Mouse (Mus musculus) thymus, adult 18-20 months (tissue): Measurements from ENCODE around the gene Pcna.
"Not testable (repeated sequence)": the region's sequence is repeated elsewhere in the genome, so short reads cannot be mapped to it uniquely, and the experiment has no call there.

Source experiments
- DNase-seq, 2 experiments: peaks; one replicate each; pipeline ENCODE4 v3.0.0; 2022; ENCODE audit warnings: mixed read lengths in 2 of 2

The Pcna gene

DNA sequence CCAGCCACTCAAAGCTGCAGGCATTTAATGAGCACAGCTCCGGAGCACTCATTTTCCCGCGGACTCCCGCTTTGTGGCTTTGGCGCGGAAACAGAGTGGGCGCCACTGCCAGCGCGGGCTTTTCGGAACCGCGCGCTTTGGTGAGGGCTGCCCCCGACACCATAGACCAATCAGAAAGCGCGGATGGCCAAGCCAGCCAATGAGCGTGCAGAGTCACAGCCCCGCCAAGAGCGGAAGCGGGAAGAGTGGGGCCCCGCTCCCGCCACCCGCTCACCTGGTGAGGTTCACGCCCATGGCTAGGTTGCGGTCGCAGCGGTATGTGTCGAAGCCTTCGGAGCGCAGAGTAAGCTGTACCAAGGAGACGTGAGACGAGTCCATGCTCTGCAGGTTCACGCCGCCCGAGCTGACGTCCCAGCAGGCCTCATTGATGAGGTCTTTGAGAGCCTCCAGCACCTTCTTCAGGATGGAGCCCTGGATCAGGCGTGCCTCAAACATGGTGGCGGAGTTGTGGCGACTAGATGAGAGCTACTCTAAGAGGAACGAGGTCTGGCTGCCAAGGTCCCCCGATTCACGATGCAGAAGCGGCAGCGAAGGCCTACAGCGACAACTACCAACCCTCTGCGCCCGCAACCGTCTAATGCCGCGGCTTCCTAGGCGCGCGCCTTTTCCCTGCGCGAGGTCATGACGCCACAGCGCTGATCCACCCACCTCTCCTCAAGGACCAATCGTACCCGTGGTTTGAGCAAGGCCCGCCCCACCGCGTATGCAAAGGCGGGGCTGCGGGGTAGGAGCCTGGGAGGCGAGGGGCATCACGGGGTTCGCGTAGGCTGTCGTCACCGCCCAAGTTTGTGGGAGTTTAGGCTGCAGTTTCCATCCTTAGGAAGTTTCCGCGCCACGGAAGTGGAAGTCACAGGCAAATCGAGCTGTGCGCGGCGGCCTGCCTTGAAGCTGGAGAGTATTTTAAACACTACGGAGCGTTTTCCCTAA, at the start of gene Pcna:
TSS of gene Pcna (minus strand) at position 773 of the 987 bp plus-strand sequence.
- DNase-seq, result peak; percentile 97

DNA sequence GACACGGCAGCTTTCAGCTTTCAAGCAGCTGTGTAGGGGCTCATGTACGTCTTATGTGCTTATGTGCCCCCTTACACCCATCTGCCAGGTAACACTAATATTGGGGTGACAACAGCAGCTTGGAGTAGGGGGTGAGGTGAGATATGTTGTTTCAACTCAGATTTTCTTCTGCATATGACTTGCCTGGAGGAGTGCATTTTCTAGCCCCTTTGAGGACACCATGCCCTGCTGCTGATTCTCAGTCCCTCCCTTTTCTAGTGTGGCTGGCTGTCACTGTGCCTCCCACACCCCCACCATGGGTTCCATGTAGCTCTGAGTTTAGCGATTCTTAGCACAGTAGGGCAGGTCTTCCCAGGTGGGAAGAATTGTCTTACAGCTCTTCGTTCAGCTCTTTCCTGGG, 48.3 kb upstream of the Pcna start:
- no peak for DNase-seq

GRCm38 (mm10) chr2:132298250-132298649, 45.1 kb upstream of the Pcna start:
- no peak for DNase-seq

DNA sequence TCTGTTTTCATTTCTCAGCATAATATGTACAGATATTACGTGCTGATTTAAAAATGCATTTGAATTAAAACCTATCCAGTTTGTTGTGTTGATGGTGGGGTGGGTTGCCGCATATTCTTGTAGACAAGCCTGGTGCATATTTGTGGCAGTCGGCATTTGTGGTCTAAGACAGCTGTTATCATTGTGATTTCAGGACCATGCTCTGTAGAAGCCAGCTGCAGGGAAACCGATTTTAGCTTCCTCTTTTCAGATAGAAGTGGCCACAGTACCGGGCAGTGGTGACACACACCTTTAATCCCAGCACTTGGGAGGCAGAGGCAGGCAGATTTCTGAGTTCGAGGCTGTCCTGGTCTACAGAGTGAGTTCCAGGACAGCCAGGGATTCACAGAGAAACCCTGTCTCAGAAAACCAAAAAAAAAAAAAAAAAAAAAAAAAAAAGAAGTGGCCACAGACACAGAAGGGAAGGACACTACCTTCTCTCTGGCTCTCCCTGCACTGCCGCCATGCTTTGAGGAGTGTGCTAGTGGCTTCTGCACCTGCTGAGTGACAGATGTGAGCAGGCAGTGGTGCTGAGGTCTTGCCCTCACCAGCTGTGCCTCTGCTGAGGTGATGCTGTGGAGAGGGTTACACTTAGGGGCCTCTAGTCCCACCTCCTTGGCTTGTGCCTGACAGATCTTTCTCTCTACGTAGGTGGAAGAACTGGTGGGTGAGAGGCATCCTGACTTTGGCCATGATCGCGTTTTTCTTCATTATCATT, 40.8 kb upstream of the Pcna start:
- peak; percentile 21 to 30 for DNase-seq

- no peak for DNase-seq
Observed at GRCm38 (mm10) chr2:132292083-132292482, 39.0 kb upstream of the Pcna start.

GRCm38 (mm10) chr2:132291265-132291664, 38.2 kb upstream of the Pcna start:
- DNase-seq, result no peak

DNA sequence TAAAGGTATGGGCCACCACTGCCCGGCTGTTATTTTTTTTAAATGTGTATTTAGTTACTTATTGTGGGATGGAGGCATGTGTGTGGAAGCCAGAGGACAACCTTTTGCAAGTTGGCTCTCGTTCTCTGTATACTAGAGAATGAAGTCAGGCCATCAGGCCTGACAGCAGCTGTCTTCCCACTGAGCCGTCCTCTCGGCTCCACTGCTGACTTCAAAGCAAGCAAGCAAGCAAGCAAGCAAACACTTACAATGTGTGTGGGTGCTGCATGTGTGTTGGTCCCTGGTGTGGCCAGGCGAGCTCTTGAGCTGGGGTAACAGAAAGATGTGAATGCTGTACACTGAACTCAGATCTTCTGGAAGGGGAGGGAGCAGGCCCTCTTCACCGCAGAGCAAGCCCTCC, 37.7 kb upstream of the Pcna start:
- DNase-seq, result no peak

DNA sequence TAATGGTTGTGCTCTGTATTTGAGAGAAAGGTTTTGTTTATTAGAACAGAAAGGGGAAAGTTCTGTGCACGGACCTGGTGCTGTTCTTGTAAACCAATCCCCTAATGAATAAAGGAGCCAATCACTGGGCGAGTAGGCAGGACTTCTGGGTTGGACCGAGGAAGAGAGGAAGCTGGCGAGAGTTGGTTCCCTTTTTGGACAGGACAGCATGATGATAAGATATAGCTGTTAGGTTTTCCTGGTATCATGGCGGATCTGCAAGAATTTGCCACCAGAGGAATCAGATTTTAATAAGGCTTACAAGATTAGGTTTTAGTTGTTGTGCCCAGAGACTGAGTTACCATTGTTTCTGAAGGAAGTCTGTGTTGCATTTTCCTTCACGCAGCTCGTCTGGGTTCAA, 36.1 kb upstream of the Pcna start:
- not testable (repeated sequence) for DNase-seq

- DNase-seq, result no peak
Observed at GRCm38 (mm10) chr2:132286376-132287076, 33.4 kb upstream of the Pcna start.

DNA sequence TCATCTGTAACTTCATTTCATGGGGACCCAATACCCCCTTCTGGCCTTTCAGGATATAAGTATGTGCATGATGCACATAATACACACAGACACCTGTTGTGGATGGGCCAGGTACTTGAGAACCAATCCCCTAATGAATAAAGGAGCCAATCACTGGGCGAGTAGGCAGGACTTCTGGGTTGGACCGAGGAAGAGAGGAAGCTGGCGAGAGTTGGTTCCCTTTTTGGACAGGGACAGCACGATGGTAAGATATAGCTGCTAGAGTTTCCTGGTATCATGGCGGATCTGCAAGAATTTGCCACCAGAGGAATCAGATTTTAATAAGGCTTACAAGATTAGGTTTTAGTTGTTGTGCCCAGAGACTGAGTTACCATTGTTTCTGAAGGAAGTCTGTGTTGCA, 32.6 kb upstream of the Pcna start:
- DNase-seq, result not testable (repeated sequence)

GRCm38 (mm10) chr2:132284492-132285139, 31.5 kb upstream of the Pcna start:
- DNase-seq, result no peak

GRCm38 (mm10) chr2:132283236-132284070, 30.3 kb upstream of the Pcna start:
- no peak for DNase-seq

DNA sequence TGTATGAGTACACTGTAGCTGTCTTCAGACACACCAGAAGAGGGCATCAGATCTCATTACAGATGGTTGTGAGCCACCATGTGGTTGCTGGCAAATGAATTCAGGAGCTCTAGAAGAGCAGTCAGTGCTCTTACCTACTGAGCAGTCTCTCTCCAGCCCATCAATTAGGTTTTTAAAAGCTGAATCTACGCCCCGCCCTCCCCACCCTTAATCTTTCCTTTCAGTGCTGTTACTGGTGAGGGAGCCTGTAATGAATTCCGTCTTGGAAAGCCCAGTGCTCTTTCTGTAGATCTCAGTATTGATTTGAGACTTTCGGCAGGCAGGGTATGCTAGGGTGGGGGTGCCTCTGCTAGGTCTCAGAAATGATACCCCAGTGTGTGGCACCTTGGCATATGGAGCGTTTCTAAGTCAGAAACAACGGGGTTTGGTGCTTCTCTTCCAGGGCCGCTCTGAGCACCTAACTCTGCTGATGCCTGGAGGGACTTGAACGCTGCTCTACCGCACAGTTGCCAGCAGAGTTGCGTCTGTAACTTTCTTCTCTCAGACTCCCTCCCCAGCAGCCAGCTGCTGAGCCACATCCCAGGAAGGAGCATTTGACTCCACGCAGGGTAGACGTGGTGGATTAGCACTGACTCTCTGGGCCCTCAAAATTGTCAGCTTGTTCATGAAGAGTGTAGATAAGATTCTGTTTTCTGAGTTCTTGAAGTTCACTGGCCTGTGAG, 29.5 kb upstream of the Pcna start:
- DNase-seq, result no peak

GRCm38 (mm10) chr2:132281560-132282452, 28.7 kb upstream of the Pcna start:
- DNase-seq, result no peak

DNA sequence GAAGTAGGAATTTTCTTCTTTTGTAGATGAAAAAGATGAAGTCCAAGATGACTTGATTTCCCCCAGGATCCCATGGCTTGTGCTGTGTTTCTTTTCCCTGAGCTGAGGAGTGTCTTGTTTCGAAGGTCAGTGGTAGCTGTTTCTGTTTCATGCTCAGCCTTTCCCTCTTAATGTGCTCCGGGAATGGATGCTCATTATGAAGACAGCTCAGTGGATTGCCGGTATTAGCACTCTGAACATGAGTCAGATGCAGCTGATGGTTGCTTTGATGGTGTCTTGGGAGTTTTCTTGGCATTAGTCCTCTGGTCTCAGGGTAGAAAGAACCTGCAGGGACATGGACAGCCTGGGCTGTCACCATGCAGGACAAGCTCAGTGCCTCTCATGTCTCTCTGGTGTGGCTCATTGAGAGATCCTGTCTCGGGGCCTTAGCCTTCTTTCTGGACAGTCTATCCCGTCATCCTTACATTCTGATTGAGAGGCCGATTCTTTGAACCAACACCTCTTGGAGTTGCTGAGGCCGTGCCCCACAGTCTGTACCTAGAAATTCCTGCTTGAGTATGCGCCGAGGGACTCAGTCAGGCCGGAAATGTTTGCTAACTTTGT, 27.5 kb upstream of the Pcna start:
- no peak for DNase-seq

- no peak for DNase-seq
Observed at GRCm38 (mm10) chr2:132279978-132280377, 26.9 kb upstream of the Pcna start.

- no peak for DNase-seq
Observed at GRCm38 (mm10) chr2:132279336-132279882, 26.3 kb upstream of the Pcna start.

DNA sequence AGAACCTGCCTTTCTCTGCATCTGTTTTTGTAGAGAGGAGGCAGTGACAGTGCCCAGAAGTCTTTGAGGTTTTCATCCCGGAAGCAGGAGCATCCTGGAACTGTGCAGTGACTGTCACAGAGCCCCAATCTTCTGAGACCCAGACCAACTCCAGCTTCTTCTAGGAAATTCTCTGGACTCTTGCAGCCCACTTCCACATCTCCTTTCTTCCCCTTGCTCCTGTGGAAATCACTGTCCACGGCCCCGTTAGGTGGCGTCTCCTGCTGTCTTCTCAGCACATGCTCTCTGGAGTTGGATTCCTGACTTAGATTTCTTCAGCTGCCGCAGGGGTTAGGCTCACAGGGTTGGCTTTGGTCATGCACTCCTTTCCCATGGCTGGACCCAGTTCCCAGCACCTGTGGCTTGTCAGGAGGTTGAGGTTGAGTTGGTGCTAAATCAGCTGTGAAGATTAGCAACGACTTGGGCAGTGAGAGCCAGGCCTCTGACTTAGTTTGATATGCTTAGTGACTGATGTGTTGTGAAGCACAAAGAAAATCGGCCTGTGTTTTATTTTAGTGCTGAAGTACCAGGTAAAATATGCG, 25.2 kb upstream of the Pcna start:
- no peak for DNase-seq

DNA sequence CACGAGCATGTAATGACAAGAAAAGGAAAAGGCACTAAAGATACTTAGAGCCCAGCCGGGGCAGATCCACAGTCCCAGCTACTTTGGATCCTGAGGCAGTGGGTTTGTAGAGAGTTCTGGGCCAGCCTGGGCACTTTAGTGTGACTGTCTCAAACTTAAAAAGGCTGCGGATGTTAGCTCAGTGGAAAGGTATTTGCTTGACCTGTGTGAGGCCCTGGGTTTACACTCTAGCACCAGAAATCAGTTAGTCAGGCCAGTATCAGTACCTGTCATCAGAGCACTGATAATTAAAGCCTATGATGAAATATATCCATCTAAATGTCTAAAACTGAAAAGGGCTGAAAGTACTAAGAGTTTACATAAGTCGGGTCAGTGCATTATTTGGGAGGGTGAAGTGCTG, 23.1 kb upstream of the Pcna start:
- no peak for DNase-seq
